Mouse (Mus musculus) cerebellum, adult 11-12 months (tissue): ENCODE results near the gene Prkcz.

Experiments used
- DNase-seq: peaks from one replicate; pipeline ENCODE4 v3.0.0; 2022

Gene Prkcz

DNA sequence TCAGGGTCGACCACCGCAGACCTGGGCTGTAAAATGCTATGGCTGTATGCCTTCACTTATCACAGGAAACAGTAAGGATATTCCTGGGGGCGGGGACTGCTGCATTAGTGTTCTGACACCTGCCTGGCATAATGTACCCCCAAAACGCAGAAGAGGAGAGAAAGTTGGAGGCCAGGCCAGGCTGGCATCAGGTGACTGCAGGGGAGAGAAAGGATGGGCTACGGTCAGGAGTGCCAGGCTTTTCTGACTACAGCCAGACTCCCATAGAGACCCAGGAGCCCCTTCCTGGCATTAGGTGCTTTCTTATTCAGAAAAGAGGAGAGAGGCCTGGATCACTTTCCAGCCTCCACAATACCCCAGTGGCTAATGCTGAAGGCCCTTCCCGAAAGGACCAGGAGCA is 121.7 kb downstream of the Prkcz start:
- DNase-seq, result no peak

DNA sequence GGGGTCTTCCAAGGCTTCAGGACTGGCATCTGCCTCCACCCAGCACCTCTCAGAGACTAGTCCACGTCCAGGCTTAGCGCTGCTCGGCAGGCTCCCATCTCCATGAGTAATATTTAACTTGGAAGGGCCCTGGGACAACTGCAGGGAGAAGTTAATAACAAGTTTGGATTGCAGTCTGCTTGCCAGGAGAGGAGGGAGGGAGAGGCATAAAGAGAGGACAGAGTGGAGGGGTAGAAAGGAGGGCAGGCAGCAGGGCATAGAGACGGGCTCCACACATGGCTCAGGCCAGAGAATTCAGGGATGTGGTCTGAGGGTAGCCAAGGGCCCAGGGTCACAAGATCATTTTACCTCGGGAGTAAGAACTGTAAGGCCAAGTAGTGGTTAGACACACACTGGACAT is 122.9 kb downstream of the Prkcz start:
- DNase-seq, result no peak

DNA sequence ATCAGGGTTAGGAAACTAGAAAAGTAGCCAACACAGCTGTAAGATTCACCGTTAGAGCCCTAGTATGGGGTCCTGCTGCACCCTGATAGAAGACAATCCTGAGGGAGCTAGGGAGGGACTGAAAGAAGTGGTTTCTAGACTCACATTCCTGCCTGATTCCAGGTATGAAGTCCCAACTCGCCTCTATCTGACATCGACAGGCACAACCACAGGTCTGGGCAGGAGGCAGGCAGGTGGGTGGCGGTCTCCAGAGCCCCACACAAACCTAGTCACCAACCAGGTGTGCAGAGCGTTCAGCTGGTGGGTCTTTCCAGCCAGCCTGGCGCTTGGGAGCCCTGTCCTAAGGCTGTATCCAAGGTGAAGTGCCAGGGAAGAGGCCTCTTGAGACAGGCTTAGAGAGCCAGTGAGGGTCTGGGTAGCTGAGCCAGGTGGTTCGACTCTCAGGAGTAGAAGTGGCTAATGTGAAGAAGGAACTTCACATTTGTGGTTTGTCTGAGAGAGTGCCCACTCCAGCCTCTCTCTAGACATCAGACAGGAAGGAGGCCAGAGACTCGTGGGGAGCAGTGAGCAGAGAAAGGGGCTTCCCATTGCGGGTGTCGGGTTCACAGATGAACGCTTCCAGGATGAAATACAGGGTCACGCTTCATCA is 124.3 kb downstream of the Prkcz start:
- peak; percentile 38 for DNase-seq

DNA sequence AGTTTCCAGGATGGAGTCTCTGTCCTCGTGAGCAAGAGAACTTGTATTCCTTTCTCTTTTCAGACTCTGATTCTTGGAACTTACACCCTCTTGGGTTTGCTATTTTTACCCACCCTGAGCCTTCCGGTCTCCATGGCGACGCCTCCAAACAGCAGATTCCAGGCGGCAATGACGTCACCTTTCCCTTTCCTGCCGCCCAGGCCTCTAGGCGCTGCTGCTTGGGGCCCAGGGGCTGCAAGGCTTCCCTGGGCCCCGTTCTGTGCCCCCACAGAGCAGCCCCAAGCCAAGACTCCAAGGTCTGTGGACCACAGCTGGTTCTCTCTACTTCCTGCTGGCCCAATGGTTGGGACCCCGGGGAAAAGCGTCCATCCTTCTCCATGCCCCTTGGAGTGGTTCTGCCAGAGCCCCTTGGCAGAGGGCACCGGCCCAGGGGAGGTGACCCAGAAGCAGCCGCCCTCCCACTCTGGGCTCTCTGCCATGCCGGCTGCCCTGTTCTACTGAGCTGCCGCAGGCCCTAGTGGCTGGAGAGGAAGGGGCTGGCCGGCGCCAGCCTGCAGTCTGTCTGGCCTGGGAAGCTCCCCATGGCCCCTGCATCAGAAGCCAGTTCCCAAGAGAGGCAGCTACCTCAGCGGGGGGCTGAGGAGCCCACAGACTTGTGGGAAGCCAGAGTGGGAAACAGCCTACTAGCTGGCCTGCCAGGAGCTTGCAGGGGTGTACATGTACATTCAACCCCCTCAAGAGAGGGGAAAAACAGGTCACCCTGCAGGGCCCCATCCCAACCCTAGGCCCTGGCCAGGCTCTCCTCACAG is 125.6 kb downstream of the Prkcz start:
- DNase-seq, result peak; percentile 86

DNA sequence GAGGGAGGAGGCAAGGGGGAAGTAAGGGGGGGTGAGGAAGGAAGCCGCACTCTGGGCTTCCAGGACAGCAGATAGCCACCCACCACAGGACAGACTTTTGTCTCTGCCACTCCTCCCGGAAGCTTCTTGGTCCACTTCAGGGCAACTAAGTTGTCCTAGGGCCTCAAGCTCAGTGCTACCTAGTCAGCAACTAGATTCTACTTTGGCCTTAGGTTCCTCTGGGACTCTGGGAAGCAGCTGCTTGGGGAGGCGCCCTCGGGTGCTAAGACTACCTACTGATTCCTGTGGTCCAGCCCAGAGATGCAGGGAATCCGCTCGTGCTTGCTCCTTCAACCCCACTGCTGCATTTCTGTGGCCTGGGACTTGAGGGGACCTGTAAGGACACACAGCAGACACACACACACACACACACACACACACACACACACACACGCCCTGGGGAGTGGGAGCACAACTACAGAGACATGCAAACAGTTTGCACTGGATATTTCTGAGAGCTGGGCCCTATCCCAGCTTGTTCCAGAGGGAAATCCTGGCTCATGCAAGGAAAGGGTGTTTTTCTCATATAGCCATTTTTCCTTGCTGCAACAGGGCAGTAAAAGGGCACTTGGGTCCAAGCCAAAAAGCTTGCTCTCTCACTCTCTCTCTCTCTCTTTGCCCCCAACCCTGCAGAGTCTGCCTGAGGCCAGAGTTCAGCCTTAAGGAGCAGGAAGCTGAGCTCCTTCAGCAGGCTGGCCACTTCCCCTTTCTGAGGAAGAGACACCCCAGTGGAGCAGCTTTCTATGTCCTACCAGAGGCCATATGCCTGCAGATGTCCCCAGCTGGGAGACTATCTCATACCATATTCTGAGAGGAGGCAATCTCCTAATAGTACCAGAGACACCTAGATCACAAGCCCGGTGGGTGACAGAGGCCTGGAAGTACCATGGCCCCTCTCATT is 126.5 kb downstream of the Prkcz start:
- DNase-seq, result no peak

DNA sequence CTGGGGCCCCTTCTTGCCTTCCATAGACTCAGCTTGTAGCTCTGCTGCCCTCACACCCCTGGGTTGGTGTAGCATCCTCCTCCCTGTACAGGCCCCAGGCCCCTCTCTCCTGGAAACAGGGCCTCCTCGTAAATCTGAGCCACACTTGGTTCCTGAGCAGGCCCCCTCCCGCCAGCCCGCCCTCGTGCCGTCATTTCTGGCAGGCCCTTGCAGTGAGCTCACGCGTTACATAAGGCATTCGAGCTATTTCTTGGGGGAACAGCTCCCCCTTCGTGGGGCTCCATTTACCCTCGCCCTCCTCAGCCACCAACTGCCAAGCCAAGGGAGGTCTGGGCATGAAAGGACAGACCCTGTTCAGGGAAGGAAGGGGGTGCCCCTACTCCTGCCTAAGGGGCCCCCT is 127.3 kb downstream of the Prkcz start:
- peak; percentile 87 for DNase-seq

DNA sequence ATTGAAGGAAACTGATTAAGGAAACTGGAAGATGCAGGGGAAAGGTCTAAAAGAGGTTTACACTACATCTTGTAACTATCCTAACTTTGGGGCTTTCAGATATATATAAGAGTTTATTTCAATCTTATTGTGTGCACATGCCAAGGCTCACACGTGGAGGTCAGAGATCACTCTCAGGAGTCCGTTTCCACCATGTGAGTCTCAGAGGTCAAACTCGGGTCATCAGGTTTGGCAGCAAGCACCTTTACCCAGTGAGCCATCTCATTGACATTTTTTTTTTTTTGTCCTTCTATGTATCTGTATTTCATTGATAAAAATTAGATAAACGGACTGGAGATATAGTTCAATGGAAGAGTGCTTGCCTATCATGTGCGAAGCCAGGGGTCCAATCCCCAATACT is 132.7 kb downstream of the Prkcz start:
- no peak for DNase-seq

DNA sequence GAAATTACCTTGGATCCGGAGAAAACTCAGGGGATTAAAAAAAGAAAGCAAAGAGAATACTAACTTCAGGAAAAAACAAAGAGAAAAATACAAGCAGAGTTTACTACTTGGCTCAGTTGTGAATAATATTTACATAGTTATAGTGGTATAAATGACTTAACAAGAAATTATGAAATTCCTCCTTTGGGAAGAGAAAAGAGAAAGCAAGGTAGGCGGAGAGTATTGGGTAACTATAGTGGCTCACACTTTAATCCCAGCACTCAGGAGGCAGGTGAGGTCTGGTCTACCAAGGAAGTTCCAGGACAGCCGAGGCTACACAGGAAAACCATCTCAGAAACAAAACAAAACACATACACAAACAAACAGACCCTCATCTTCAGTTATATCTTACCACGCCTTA is 133.2 kb downstream of the Prkcz start:
- no peak for DNase-seq

DNA sequence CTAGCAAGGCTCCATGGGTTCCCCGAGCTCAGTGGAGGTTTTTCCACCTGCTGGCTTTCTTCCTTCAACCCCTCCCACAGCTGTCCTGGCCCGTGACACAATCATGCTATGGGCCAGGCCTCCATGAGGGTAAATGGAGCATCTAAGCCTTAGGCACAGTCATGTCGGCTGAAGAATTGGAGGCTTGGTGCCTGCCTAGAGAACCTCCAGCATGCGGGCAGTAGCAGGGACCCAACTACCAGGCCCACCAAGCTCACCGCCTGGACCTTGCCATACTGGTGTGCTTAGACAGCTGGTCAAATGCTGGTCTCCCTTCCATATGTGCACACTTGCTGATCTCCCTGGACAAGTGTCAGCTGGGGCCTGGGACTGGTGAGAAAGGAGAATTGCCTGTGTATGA is 135.2 kb downstream of the Prkcz start:
- DNase-seq, result peak; percentile 37

DNA sequence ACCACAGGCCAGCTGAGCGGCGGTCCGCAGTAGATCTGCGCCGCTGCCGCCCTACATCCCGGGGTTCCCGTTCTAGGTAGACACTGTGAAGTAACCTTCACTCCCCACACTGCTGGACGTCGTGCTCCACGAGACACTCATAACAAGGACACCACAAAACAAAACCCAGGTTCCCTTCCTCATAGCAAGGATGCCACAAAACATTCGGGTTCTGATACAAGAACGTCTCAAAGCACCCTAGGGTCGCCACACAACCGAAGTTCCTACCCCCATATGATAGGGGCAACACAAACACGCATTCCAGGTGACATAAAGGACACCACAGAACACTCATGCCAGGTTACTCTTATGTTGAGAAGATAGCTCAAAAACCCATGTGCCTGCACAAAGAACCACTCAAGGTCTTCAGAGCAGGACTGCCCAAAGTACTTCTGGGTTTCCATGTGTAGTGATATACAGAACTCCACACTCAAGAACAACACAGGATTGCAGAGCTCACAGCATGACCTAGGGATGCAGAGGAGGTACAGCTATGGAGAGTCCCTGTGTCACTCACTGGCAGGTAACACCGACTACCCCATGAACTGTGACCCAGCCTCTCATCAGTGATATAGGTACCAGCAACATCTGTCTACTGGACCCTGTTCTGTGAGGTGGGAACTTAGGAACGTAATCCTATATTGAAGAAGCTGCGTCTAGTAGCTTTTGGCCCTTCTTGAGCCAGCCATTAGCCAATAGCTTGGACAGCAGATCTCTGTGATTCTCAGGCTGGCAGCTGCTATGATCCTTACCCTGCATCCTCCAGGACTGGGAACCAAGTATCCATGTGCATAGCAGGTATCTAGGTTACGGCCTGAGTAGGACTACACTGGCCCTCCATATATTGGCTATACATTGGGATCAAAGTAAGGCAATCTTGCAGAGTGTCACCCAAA is 137.3 kb downstream of the Prkcz start:
- DNase-seq, result peak; percentile 50

DNA sequence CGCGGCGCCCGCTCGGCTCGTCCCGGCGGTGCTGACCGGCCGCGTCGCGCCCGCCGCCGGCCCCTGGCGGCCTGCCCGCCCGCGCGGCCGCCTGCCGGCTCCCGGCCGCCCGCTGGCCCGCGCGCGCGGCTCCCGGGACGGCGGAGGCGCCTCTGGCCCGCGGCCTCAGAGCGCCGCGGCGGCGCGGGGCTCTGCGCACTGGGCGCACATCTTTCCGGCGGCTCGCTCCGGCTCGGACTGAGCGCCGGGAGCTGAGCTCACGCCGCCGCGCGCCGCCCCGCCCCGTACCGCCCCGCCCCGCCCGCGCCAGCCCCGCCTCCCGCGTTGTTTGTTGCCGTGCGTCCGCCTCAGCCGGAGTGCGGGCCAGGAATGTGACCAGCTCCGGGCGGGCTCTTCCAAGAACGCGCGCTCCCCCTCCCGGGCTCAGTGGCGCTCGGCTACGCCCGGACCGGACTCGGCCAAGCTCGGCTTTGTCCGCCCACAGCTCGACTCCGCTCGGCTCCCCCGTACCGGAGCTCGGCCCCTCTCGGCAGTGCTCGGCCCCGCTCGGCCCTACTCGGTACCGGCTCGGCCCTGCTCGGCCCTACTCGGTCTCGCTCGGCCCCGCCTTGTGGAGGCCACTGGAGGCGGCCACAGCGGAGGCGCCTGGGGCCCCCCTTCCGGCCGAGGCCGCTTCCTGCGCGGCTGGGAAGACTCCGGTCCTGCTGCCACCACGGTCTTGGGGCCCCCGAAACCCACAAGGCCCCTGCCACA is 138.1 kb downstream of the Prkcz start:
- peak; percentile 99 for DNase-seq

DNA sequence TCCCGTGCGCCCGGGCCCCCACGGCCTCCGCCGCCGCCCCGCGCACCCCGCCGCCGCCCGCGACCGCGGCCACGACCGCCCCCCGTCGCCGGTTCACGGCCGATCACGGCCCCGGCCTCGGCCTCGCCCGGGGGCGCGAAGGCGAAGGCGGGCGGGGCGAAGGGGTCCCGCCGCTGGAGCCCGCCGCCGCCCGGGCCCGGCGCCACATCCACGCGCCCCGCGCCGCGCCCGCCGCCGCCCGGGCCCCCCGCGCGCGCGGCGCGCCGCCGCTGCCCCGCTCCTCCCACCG is 138.7 kb downstream of the Prkcz start, which contains the start of gene Ski:
Ski (minus strand) TSS at position 41 of the 289 bp plus-strand sequence.
- no peak for DNase-seq

DNA sequence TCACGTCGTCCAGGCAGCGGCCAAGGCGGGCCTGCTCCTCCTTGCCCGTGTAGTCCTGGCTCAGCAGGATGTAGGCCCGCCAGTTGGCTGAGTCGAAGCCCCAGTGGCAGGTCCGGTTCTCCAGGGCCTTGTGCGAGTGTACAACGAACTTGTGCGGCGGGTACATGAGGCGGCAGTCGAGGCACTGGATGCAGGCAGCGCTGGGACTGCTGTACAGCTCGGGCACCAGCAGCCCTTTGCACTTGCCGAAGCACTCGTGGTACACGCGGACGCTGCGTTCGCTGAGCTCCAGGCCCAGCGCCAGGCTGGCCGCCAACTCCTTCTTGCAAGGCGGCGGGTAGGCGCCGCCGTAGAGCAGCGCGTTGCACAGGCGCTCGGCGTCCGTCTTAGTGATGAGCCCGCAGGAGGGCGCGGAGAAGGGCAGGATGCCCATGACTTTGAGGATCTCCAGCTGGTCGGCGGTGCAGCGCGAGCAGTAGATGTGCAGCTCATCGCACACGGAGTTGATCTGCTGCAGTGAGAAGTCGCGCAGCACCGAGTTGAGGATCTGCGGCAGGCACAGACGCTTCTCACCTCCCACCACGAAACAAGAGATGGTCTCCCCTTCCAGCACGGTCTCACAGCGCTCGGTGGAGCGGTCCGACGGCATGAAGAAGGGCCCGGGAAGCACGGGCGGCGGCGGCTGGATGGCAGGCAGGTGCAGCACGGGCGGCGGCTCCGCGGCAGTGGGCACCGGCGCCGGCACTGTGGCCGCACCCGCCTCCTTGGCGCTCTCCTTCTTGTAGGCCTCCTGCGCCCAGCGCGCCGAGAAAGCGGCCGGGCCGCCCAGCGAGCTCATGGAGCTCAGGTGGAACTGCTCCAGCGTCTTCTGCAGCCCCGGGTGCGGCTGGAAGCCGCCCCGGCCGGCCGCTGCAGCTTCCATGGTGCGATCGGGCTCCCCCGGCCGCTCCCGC is 139.3 kb downstream of the Prkcz start:
- DNase-seq, result peak; percentile 84

DNA sequence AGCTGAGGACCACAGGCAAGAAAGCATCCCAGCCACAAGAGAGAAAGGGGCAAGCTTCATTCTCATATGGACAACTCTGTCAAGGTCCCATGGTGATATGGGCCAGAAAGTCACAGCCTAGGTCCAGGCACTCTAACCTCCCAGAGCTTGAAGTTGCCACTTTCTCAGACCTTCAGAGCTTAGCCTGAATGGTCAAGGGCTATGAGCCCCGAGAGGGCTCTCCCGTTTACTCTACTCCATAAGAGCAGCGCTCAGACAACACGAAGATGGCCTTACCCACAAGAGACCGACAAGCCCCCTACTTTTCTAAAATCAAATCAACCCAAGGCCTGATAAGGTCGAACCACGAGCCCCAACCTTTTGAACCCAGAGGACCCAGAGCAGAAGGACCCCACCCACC is 140.1 kb downstream of the Prkcz start:
- DNase-seq, result no peak

DNA sequence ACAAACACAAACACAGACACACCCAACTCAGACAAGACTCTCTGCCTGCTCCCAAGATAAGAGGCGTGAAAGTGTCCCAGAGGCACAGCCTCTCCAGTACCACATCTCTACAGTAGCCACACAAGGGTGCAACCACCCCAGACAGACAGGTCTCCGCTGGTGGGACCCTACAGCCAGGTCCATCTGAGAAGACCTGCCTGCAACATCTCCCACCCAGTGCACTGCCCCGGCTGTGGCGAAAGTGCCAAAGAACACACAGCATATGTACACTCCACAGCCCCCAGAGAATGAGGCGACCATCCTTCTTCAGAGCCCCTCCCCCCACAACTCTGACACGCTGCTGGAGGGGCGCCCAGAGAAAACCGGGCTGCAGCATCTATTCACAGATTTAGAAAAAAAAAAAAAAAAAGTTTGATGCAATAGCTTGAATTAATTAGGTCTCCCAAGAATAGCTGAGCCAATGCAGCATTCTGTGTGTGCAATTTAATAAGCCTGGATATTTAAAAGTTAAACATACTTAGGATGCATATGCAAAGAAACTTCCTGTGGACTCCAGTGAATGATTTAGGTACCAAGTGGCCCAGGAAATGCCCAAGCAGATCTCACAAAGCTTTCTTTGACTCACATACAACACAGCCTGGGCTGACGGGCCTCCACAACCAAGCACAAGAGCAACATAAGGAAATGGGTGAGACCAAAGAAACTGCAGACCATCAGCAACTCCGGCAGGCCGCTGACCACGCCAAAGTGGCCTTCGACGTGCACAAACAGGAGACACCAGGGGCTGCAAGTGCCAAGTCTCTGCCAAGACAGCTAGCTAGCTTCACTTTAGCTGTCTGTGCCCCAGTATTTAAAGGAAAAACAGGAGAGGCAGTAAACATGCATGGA is 140.7 kb downstream of the Prkcz start:
- DNase-seq, result peak; percentile 63

DNA sequence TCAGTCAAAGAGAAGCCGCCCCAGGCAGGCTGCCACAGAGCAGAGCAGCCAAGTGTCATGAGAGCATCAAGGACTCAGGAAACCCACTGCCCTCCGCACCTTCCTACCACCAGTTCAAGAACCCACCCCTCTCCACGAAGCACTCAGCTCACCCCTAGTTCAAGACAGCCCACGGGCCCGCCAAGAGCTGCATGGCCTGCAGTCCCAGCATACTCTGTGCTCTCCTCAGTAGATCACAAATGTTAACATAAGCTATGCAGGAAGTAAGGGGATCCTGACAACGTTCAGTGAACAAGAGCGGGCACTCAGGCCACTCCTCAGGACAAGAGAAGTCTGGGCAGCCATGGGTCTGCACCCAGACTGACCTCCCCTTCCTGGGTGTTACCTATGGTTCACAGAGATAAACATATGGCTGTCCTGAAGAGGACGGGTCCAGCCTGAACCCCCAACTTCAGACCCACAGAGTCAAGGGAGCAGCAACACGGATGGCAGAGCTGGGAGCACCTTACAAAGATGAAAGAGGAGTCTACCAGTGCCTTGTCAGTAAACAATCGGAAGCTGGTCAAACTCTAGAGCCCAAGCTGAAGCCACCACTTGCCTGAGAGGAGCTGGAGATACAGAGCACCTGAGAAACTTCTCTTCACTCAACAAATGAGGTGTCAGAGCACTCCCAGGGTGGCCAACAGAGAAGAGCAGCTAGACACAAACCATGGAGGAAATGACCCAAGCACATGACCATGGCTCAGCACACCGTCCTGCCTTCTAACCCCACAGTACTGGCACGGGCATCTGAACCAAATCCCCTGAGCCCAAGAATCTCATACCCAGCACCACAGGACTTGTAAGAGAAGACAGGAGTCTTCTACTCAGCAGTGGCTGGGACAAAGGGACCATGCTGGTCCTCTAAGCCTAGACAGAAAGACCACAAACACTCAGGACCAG is 141.6 kb downstream of the Prkcz start:
- DNase-seq, result peak; percentile 38

DNA sequence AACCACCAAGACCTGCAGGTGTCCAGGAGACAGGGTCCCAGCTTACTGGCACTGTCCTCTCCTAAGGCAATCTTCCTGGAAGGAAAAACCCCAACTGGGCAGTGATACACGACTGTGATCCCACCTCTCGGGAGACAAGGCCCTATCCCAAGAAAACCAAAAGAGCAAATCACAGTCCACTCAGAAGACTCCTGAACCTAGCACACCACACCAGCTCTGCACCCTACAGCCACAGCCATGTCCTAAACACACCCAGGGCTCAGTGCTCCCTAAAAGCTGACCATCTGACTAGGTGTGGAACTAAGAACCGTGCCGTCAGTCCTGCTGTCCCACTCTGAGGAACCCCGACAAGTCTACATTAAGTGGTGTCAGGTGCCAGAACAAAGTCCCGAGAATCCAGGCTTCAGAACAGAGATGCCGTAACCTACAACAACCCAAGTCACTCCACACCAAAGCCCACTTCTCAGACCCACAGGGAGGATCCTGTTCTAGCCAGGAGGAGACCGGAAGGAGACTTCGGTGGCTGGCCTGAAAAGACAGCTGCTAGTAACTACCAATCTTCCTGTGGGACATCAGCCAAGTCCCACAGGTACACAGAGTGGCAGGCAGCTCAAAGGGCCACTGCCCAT is 142.9 kb downstream of the Prkcz start:
- peak; percentile 42 for DNase-seq
